8 mouse cellular contexts compared by ENCODE assay signal in genomic region chr5:147725831-147726700, GRCm38 (mm10). TPM values are rescaled to one million over a fixed set of nuclear protein-coding genes. Genes with fewer than 3 reads are reported as not detected.
A peak's percentile ranks its signal among the peaks of the same experiment; 100 is the strongest.
DNase-seq lines count a peak whose midpoint lies in the region; ATAC-seq lines count a peak whose summit lies in the region.

TSS of gene Flt1 (minus strand) at chr5:147726011.

- H3K4me1 ChIP-seq in hindbrain, embryonic 16.5 days (ENCODE audit: control insufficient read depth, insufficient read depth, low read depth, low read length): peaks cover 18% of the 10 kb centered on the region
- H3K4me1 ChIP-seq in midbrain, embryonic 10.5 days: peaks cover 21% of the 10 kb centered on the region

- H3K4me3 ChIP-seq in hindbrain, embryonic 16.5 days (ENCODE audit: low read length): peak within 1 kb of the TSS; percentile 34
- peak within 1 kb of the TSS; percentile 57 for H3K4me3 ChIP-seq in midbrain, embryonic 10.5 days

- ATAC-seq in hindbrain, embryonic 16.5 days: peak; percentile 50

- under 1% methylated on average over 73 of the region's 82 CpGs for WGBS in hindbrain, embryonic 16.5 days
- under 1% methylated on average over 81 of the region's 82 CpGs for WGBS in midbrain, embryonic 10.5 days

- H3K4me2 ChIP-seq in hindbrain, embryonic 16.5 days (ENCODE audit: low read length): peak within 1 kb of the TSS; percentile 77

- no peaks in the 10 kb centered on the region for H3K36me3 ChIP-seq in hindbrain, embryonic 16.5 days (ENCODE audit: control insufficient read depth, insufficient read depth, low read length)
- no peaks in the 10 kb centered on the region for H3K36me3 ChIP-seq in midbrain, embryonic 10.5 days

- intact Hi-C loops in gastrocnemius, postnatal 14 days (cut with DNase I; ENCODE audit: low total_unique reads): no loop called here
- intact Hi-C loops in left cerebral cortex, postnatal 4 days (cut with DNase I): loop anchor here (10.0 kb wide), 1 partner anchor 119 kb away; no protein-coding TSS in a partner anchor

- H3K27ac ChIP-seq in hindbrain, embryonic 16.5 days (ENCODE audit: low read depth, low read length): no peak within 1 kb of the TSS
- peak within 1 kb of the TSS; percentile 3; the same call in 1 of the 2 replicates for H3K27ac ChIP-seq in midbrain, embryonic 10.5 days (replicated peaks)

- no peaks in the 10 kb centered on the region for H3K9me3 ChIP-seq in hindbrain, embryonic 16.5 days (ENCODE audit: control insufficient read depth, low read length)
- H3K9me3 ChIP-seq in midbrain, embryonic 10.5 days (replicated peaks): no peaks in the 10 kb centered on the region

- peak; percentile 27 to 29 for DNase-seq in cerebellum, postnatal 10 days
- DNase-seq in cerebellum, adult 8-10 months: no peak
- DNase-seq in adrenal gland, postnatal 4 days (ENCODE audit: low spot score in 2 of 2): peak in 1 of 2 experiments; percentile 18
- peak; percentile 43 for DNase-seq in gastrocnemius, postnatal 14 days
- peak; percentile 14 for DNase-seq in left cerebral cortex, postnatal 4 days
- peak; percentile 58 for DNase-seq in midbrain, embryonic 10.5 days (ENCODE audit: low spot score)
- peak; percentile 37 for DNase-seq in yolk sac, embryonic 10.5 days (ENCODE audit: low spot score)

- peaks cover 47% of the 10 kb centered on the region for H3K27me3 ChIP-seq in hindbrain, embryonic 16.5 days (replicated peaks; ENCODE audit: control insufficient read depth, insufficient read depth, low read length)
- peaks cover 96% of the 10 kb centered on the region for H3K27me3 ChIP-seq in midbrain, embryonic 10.5 days (ENCODE audit: low read depth, poor library complexity, severe bottlenecking)

- H3K9ac ChIP-seq in hindbrain, embryonic 16.5 days (ENCODE audit: low read depth, low read length): peak within 1 kb of the TSS; percentile 36

RNA-seq across cellular contexts. Expression of gene Flt1, which starts in this region (rescaled TPM):
- total RNA-seq in adrenal gland, postnatal 4 days (2021): 10 to 100 TPM; 31.5 TPM
- 10 to 100 TPM; 14.9 to 21.6 TPM for total RNA-seq in gastrocnemius, postnatal 14 days (2021)
- polyA plus RNA-seq in hindbrain, embryonic 16.5 days (2015; fragmentation: Nextera tagmentation; extraction: Ambion mirVana): 14.6 and 15.1 TPM in 2 replicates
- total RNA-seq in left cerebral cortex, postnatal 4 days (2021): 10 to 100 TPM; 15.1 to 17.6 TPM
- polyA plus RNA-seq in midbrain, embryonic 10.5 days (2016; fragmentation: Nextera tagmentation; extraction: Ambion mirVana): 10.5 and 11.1 TPM in 2 replicates
